ENCODE assay signal across 27 mouse cellular contexts in the genomic region with DNA sequence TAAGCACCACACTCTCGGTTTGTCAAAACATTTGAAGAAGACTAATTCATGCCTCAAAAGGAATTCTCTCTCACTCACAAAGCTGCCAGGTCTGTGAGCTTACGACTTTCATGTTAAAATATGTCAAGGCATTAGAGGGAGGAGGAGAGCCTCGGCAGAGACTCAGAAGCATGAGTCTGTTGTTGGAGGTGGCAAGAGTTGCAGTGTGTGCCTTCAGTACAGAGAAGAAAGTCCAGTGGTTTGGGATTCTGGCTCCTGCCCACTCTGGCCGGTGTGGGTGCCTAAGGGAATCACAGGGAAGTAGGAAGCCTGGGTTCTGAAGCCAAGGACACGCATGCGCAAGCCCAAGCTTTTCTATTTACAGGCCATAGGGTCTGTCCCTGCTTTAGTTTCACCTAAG. TPM values are rescaled to one million over a fixed set of nuclear protein-coding genes. Genes with fewer than 3 reads are reported as not detected.
DNase-seq lines count a peak whose midpoint lies in the region; ATAC-seq lines count a peak whose summit lies in the region.
"Had no signal": no experiment of that assay in that cellular context is flagged by ENCODE, and none has a peak within 500 bp of the region (broad histone marks: within the 10 kb centered on the region; RNA-seq: fewer than 3 reads in every experiment).

No protein-coding gene starts in this region.

- no peaks in the 10 kb centered on the region for H3K27me3 ChIP-seq in heart, embryonic 13.5 days (replicated peaks)
- H3K27me3 ChIP-seq in lung, embryonic 16.5 days (ENCODE audit: control insufficient read depth, insufficient read depth, low read depth, low read length): no peaks in the 10 kb centered on the region; the same call in 1 of the 2 replicates
- H3K27me3 ChIP-seq in stomach, embryonic 16.5 days (ENCODE audit: control insufficient read depth, insufficient read depth, low read length): no peaks in the 10 kb centered on the region
- H3K27me3 ChIP-seq: embryonic facial prominence, embryonic 15.5 days; hindbrain, embryonic 15.5 days; neural tube, embryonic 13.5 days had no signal

- DNase-seq in frontal cortex, postnatal 25 days (ENCODE audit: low spot score in 2 of 2): no peak
- no peak for DNase-seq in heart, postnatal 4 days
- DNase-seq in lung, postnatal 36 days: no peak
- no peak for DNase-seq in gastrocnemius, adult 18-20 months (ENCODE audit: low spot score)
- DNase-seq: adrenal gland, postnatal 14 days; cerebellum, adult 8-10 months; gastrocnemius, postnatal 14 days; kidney, adult 18-20 months; layer of hippocampus, adult 9-11 months; right cerebral cortex, postnatal 25 days; thymus, adult 2 months; thymus, postnatal 4 days had no signal

- H3K27ac ChIP-seq in heart, embryonic 13.5 days (replicated peaks): peak overlapping the region; percentile 61
- no peak overlapping the region for H3K27ac ChIP-seq in lung, embryonic 16.5 days (ENCODE audit: low read length)
- peak overlapping the region; percentile 47; the same call in 1 of the 2 replicates for H3K27ac ChIP-seq in stomach, embryonic 16.5 days (ENCODE audit: low read length)
- H3K27ac ChIP-seq: embryonic facial prominence, embryonic 15.5 days; hindbrain, embryonic 15.5 days; kidney, postnatal 0 days; left cerebral cortex, adult 2 months; liver, embryonic 14.5 days; midbrain, embryonic 10.5 days; neural tube, embryonic 13.5 days had no signal

- H3K4me3 ChIP-seq in heart, embryonic 13.5 days: no peak overlapping the region
- no peak overlapping the region for H3K4me3 ChIP-seq in lung, embryonic 16.5 days (ENCODE audit: low read length)
- H3K4me3 ChIP-seq in stomach, embryonic 16.5 days (replicated peaks; ENCODE audit: low read length): no peak overlapping the region
- H3K4me3 ChIP-seq: embryonic facial prominence, embryonic 15.5 days; hindbrain, embryonic 15.5 days; left cerebral cortex, adult 2 months; midbrain, embryonic 10.5 days; myocyte; neural tube, embryonic 13.5 days had no signal

- H3K9me3 ChIP-seq in heart, embryonic 13.5 days: no peaks in the 10 kb centered on the region
- H3K9me3 ChIP-seq in lung, embryonic 16.5 days (ENCODE audit: control insufficient read depth, low read length): no peaks in the 10 kb centered on the region
- H3K9me3 ChIP-seq in stomach, embryonic 16.5 days (replicated peaks; ENCODE audit: control insufficient read depth, low read length): no peaks in the 10 kb centered on the region
- H3K9me3 ChIP-seq: embryonic facial prominence, embryonic 15.5 days; hindbrain, embryonic 15.5 days; midbrain, embryonic 10.5 days; neural tube, embryonic 13.5 days had no signal

- peak; percentile 38; the same call in 1 of the 2 replicates for ATAC-seq in frontal cortex, adult (ENCODE audit: low TSS enrichment)
- no peak for ATAC-seq in heart, embryonic 13.5 days (ENCODE audit: extremely low read depth, insufficient number of reproducible peaks, low FRiP score, low TSS enrichment)
- no peak for ATAC-seq in lung, embryonic 16.5 days (ENCODE audit: low read depth)
- peak; percentile 24; the same call in 1 of the 2 replicates for ATAC-seq in stomach, embryonic 16.5 days (ENCODE audit: insufficient read depth, low FRiP score)
- ATAC-seq: forebrain, embryonic 14.5 days; midbrain, embryonic 16.5 days had no signal

- H3K36me3 ChIP-seq in heart, embryonic 13.5 days: peaks cover 6% of the 10 kb centered on the region; the same call in 1 of the 2 replicates
- no peaks in the 10 kb centered on the region for H3K36me3 ChIP-seq in lung, embryonic 16.5 days (ENCODE audit: control insufficient read depth, insufficient read depth, low read length)
- no peaks in the 10 kb centered on the region for H3K36me3 ChIP-seq in stomach, embryonic 16.5 days (ENCODE audit: control insufficient read depth, insufficient read depth, low read length)
- H3K36me3 ChIP-seq: embryonic facial prominence, embryonic 15.5 days; hindbrain, embryonic 15.5 days; midbrain, embryonic 10.5 days; neural tube, embryonic 13.5 days had no signal

- H3K4me2 ChIP-seq in heart, embryonic 13.5 days: peak overlapping the region; percentile 32
- H3K4me2 ChIP-seq in lung, embryonic 16.5 days (ENCODE audit: low read depth, low read length): peak overlapping the region; percentile 18; the same call in 1 of the 2 replicates
- H3K4me2 ChIP-seq in stomach, embryonic 16.5 days (ENCODE audit: low read depth, low read length): no peak overlapping the region
- H3K4me2 ChIP-seq: embryonic facial prominence, embryonic 15.5 days; hindbrain, embryonic 15.5 days; neural tube, embryonic 13.5 days had no signal

- H3K4me1 ChIP-seq in heart, embryonic 13.5 days: peaks cover 77% of the 10 kb centered on the region
- peaks cover 13% of the 10 kb centered on the region for H3K4me1 ChIP-seq in lung, embryonic 16.5 days (replicated peaks; ENCODE audit: control insufficient read depth, insufficient read depth, low read length)
- 0 out of 2 replicates have a peak, but pooled peaks cover 3% of the 10 kb centered on the region for H3K4me1 ChIP-seq in stomach, embryonic 16.5 days (ENCODE audit: control insufficient read depth, insufficient read depth, low read length)
- H3K4me1 ChIP-seq: embryonic facial prominence, embryonic 15.5 days; hindbrain, embryonic 15.5 days; midbrain, embryonic 10.5 days; neural tube, embryonic 13.5 days had no signal

- H3K9ac ChIP-seq in heart, embryonic 13.5 days: peak overlapping the region; percentile 51
- H3K9ac ChIP-seq in lung, embryonic 16.5 days (ENCODE audit: low read length): no peak overlapping the region
- H3K9ac ChIP-seq in stomach, embryonic 16.5 days (ENCODE audit: low read length): no peak overlapping the region
- H3K9ac ChIP-seq: embryonic facial prominence, embryonic 15.5 days; hindbrain, embryonic 15.5 days; liver, embryonic 14.5 days; neural tube, embryonic 13.5 days had no signal

- WGBS in heart, embryonic 13.5 days: 49% methylated on average over 6 of the region's 6 CpGs
- WGBS in lung, embryonic 16.5 days: 37% methylated on average over 6 of the region's 6 CpGs
- WGBS in stomach, embryonic 16.5 days: 49% methylated on average over 6 of the region's 6 CpGs

RNA-seq across cellular contexts. Expression of a gene that starts 14.2 kb away (rescaled TPM):
- polyA plus RNA-seq in heart, embryonic 13.5 days (2015; fragmentation: Nextera tagmentation; extraction: Ambion mirVana): 60.7 and 67.1 TPM in 2 replicates
- total RNA-seq in heart, postnatal 4 days (2021): 100 to 1,000 TPM; 113 to 131 TPM
- 12.9 TPM in 2 replicates for polyA plus RNA-seq in lung, embryonic 16.5 days (2015; fragmentation: Nextera tagmentation; extraction: Ambion mirVana)
- 41.5 and 44.7 TPM in 2 replicates for polyA plus RNA-seq in stomach, embryonic 16.5 days (2015; fragmentation: Nextera tagmentation; extraction: Ambion mirVana)
- total RNA-seq in gastrocnemius, adult 18-20 months (2021): 1 to 10 TPM; 1.1 to 1.2 TPM
- total RNA-seq: hematopoietic stem cell, adult 5-6 weeks had no signal
- polyA plus RNA-seq: forebrain, embryonic 14.5 days had no signal

Comparison
In these comparisons a context has a peak if more than half of its experiments do, and no peak if none do; other contexts are left out.
1. ATAC-seq: peak in frontal cortex, adult (single experiment) and stomach, embryonic 16.5 days (single experiment); none in heart, embryonic 13.5 days (single experiment) and lung, embryonic 16.5 days (single experiment).